Mouse (Mus musculus) NIH3T3 (cell line): ENCODE results near the gene Cend1.
"Not testable (repeated sequence)": the region's sequence is repeated elsewhere in the genome, so short reads cannot be mapped to it uniquely, and the experiment has no call there.

ENCODE experiments used
- DNase-seq: peaks from one replicate; pipeline ENCODE4 v3.0.0-alpha.2; 2012; ENCODE audit warnings: low read depth

Gene Cend1

GRCm38 (mm10) chr7:141464603-141465201 is 35.4 kb upstream of the Cend1 start:
- no peak for DNase-seq

- no peak for DNase-seq
These were observed 34.7 kb upstream of the Cend1 start for GRCm38 (mm10) chr7:141463824-141464602.

- DNase-seq, result peak; percentile 65
These were observed 33.1 kb upstream of the Cend1 start for GRCm38 (mm10) chr7:141462333-141462821.

GRCm38 (mm10) chr7:141461521-141462332 is 32.4 kb upstream of the Cend1 start:
- DNase-seq, result no peak

GRCm38 (mm10) chr7:141460391-141461113 is 31.3 kb upstream of the Cend1 start, which contains the start of gene Cracr2b:
Gene Cracr2b, plus strand, starts transcription at chr7:141461094.
- no peak for DNase-seq

- no peak for DNase-seq
These were observed 30.7 kb upstream of the Cend1 start for GRCm38 (mm10) chr7:141460001-141460390.

- DNase-seq, result no peak
These were observed 30.0 kb upstream of the Cend1 start for GRCm38 (mm10) chr7:141459301-141459711.

- no peak for DNase-seq
These were observed 29.4 kb upstream of the Cend1 start for GRCm38 (mm10) chr7:141458661-141459060.

GRCm38 (mm10) chr7:141457986-141458660 is 28.8 kb upstream of the Cend1 start:
- peak; percentile 73 for DNase-seq

- no peak for DNase-seq
These were observed 27.9 kb upstream of the Cend1 start for GRCm38 (mm10) chr7:141457236-141457635.

- DNase-seq, result no peak
These were observed 27.4 kb upstream of the Cend1 start for GRCm38 (mm10) chr7:141456739-141457138.

- DNase-seq, result peak; percentile 64
These were observed 26.5 kb upstream of the Cend1 start for GRCm38 (mm10) chr7:141455610-141456314.

GRCm38 (mm10) chr7:141454967-141455551 is 25.8 kb upstream of the Cend1 start, which contains the start of gene Pnpla2:
Gene Pnpla2, plus strand, starts transcription at chr7:141455198.
- peak; percentile 90 for DNase-seq

GRCm38 (mm10) chr7:141453636-141454035 is 24.3 kb upstream of the Cend1 start:
- no peak for DNase-seq

- no peak for DNase-seq
These were observed 22.6 kb upstream of the Cend1 start for GRCm38 (mm10) chr7:141451928-141452327.

GRCm38 (mm10) chr7:141447110-141447991 is 18.1 kb upstream of the Cend1 start, which contains the start of gene Rplp2:
Gene Rplp2, plus strand, starts transcription at chr7:141447370.
- DNase-seq, result peak; percentile 91

- not testable (repeated sequence) for DNase-seq
These were observed 17.1 kb upstream of the Cend1 start for GRCm38 (mm10) chr7:141446374-141446773.

GRCm38 (mm10) chr7:141443828-141444237 is 14.5 kb upstream of the Cend1 start, which contains the start of gene Pidd1:
Gene Pidd1, minus strand, starts transcription at chr7:141444025.
- DNase-seq, result peak; percentile 83
